Mouse (Mus musculus) spleen, adult 2 months (tissue): Measurements from ENCODE around the gene Ahcyl2.

Experiments
- CTCF ChIP-seq: fragments of 200-500 bp; IDR thresholded peaks from 2 replicates; pipeline ENCODE4 v1.5.1; 2011; ENCODE audit warnings: mild to moderate bottlenecking, inconsistent platforms; ENCODE audit not compliant: insufficient read depth, insufficient read length, insufficient replicate concordance; ENCODE audit errors: extremely low read depth
- POLR2A ChIP-seq: fragments of 200-500 bp; IDR thresholded peaks from 2 replicates; pipeline ENCODE4 v1.6.1; 2011; ENCODE audit warnings: low read depth, low read length, inconsistent platforms

- TF ChIP-seq CTCF, result no peak
- TF ChIP-seq POLR2A, result no peak
Observed at GRCm38 (mm10) chr6:29923501-29923900, 155.7 kb downstream of the Ahcyl2 start.
